Mouse (Mus musculus): ENCODE measurements around the gene Pccb.

DNA sequence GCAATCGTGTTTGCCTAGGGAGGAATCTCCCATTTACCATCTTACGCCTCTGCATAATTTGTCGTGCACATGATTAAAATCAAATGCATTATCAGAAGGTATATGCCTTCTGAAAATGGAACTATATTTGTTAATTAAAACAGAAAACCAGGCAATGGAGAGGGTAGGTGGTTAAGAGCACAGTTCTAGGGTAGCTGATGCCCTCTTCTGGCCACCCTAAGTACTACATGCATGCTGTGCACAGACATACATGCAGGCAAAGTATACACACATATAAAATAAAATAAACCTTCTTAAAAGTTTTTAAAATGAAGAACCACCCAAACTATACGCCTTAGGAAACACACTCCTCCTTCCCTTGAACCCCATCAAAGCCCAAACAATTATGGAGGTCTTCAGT, 32.6 kb downstream of the Pccb start:
- TF ChIP-seq CTCF (IDR thresholded peaks at IDR 0.05; ENCODE audit: borderline replicate concordance, insufficient read depth, low read length) (no peak), POLR2A (IDR thresholded peaks at IDR 0.05; ENCODE audit: low read depth, low read length) (no peak)

Data from embryonic fibroblast, embryonic 13.5 days (primary cell).